Mouse (Mus musculus) spleen, adult 2 months (tissue): Measurements from ENCODE around the gene D430041D05Rik.

ENCODE experiments used
- CTCF ChIP-seq: fragments of 200-500 bp; IDR thresholded peaks from 2 replicates; pipeline ENCODE4 v1.5.1; 2011; ENCODE audit warnings: mild to moderate bottlenecking, inconsistent platforms; ENCODE audit not compliant: insufficient read depth, insufficient read length, insufficient replicate concordance; ENCODE audit errors: extremely low read depth
- POLR2A ChIP-seq: fragments of 200-500 bp; IDR thresholded peaks from 2 replicates; pipeline ENCODE4 v1.6.1; 2011; ENCODE audit warnings: low read depth, low read length, inconsistent platforms

DNA sequence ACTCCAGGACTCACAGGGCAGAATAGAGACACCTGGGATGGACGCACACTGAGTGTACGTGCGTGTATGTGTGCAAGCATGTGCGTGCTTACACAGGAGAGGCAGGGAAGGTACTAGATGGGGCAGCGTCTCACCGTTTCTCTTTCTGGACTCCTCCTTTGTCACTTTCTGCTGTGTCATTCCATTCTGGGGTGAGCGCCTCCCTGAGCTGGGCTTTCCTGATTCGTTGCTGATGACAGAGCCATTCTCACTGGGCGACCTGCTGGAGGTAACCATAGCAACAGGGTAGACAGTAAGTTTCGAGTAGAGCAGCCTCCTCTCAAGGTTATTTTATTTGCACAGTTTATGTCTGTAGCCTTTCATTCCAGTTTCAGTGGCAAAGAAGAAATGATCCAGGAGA, 202.9 kb downstream of the D430041D05Rik start:
- TF ChIP-seq CTCF = no peak
- TF ChIP-seq POLR2A = no peak
